Mouse (Mus musculus): Measurements from ENCODE around the gene Ptpra. TPM values are rescaled to one million over a fixed set of nuclear protein-coding genes. Genes with fewer than 3 reads are reported as not detected.

Ptpra gene
- polyA plus RNA-seq, 1 experiment from 2014 or later = 28.2 TPM

DNA sequence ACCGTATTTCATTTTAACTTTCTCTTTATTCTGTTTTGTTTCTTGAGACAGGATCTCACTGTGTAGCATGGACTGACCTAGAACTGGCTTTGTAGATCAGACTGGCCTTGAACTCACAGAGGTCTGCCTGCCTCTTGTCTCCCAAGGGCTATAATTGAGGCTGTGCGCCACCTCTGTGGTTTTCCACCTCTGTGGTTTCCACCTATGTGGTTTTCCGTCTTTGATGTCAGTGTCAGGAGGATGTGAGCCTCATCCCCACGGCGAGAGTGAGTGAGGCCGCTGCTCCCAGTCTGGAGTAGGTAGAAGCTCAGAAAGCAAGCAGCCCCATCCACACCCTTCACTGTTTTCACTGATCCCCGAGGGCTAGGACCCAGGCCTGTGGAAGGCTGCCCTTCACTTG lies 104.8 kb downstream of the Ptpra start:
- no peaks in the 10 kb centered on the region for H3K9me3 ChIP-seq (ENCODE audit: control insufficient read depth)
- ATAC-seq = no peak
- peaks cover 44% of the 10 kb centered on the region for H3K36me3 ChIP-seq (ENCODE audit: control insufficient read depth, insufficient read depth)
- no peak overlapping the region for H3K9ac ChIP-seq (ENCODE audit: low read depth, low read length)
- no peak overlapping the region for H3K27ac ChIP-seq (ENCODE audit: low read depth, low read length)
- no peak for TF ChIP-seq CTCF (IDR thresholded peaks at IDR 0.05; ENCODE audit: low read depth)
- H3K4me1 ChIP-seq (replicated peaks; ENCODE audit: control insufficient read depth, insufficient read depth, low read length) = no peaks in the 10 kb centered on the region
- H3K4me2 ChIP-seq (replicated peaks; ENCODE audit: low read depth) = no peak overlapping the region
- WGBS = 89% methylated on average over 7 of the region's 7 CpGs
- H3K27me3 ChIP-seq (replicated peaks; ENCODE audit: control insufficient read depth, insufficient read depth, low read length) = no peaks in the 10 kb centered on the region
- H3K4me3 ChIP-seq (ENCODE audit: low read depth, low read length) = no peak overlapping the region

DNA sequence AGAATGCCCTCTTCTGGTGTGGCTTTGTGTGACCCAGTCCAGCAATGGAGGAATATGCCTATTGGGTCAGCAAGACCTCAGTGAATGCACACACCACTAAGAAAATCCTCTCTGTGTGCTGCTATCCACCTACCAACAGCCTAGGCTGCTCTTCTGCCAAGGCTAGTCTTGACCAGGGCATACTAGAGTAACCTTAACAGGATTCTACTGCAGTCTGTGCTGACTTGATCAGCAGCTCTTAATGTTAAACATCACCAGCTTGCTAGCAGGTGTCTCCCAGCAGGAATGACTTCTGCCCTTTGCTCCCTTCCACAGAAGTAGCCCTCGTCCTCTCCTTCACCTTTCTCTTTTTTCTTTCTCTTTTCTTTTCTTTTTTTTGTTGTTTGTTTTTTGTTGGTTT lies 106.2 kb downstream of the Ptpra start:
- no peak overlapping the region for H3K4me2 ChIP-seq (replicated peaks; ENCODE audit: low read depth)
- no peak for TF ChIP-seq CTCF (IDR thresholded peaks at IDR 0.05; ENCODE audit: low read depth)
- ATAC-seq = no peak
- H3K27me3 ChIP-seq (replicated peaks; ENCODE audit: control insufficient read depth, insufficient read depth, low read length) = no peaks in the 10 kb centered on the region
- 50% methylated on average over 1 of the region's 1 CpGs for WGBS
- H3K27ac ChIP-seq (ENCODE audit: low read depth, low read length) = no peak overlapping the region
- H3K4me3 ChIP-seq (ENCODE audit: low read depth, low read length) = no peak overlapping the region
- H3K36me3 ChIP-seq (ENCODE audit: control insufficient read depth, insufficient read depth) = peaks cover 35% of the 10 kb centered on the region
- H3K9me3 ChIP-seq (ENCODE audit: control insufficient read depth) = no peaks in the 10 kb centered on the region
- no peak overlapping the region for H3K9ac ChIP-seq (ENCODE audit: low read depth, low read length)
- no peaks in the 10 kb centered on the region for H3K4me1 ChIP-seq (replicated peaks; ENCODE audit: control insufficient read depth, insufficient read depth, low read length)

DNA sequence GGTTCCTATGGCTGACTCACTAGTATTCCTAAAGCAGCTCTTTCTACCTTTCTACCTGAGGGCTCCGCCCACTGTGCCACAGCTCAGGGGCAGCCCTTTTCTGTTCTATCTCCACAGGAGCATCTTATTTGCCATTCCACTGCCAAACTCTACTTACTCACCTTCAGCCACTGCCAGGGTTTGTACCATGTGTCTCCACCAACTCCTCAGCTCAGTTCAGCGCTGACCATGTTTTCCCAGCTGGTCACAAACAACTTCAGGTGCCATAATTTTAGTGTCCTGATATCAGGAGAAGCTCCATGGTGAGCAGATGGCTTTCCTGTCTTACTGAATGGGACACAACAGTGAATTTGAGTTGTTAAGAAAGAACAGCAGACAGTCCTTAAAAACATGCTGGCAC lies 107.4 kb downstream of the Ptpra start:
- WGBS = 94% methylated on average over 2 of the region's 2 CpGs
- H3K4me2 ChIP-seq (replicated peaks; ENCODE audit: low read depth) = no peak overlapping the region
- H3K36me3 ChIP-seq (ENCODE audit: control insufficient read depth, insufficient read depth) = peaks cover 25% of the 10 kb centered on the region
- H3K4me1 ChIP-seq (replicated peaks; ENCODE audit: control insufficient read depth, insufficient read depth, low read length) = no peaks in the 10 kb centered on the region
- no peaks in the 10 kb centered on the region for H3K9me3 ChIP-seq (ENCODE audit: control insufficient read depth)
- no peak for TF ChIP-seq CTCF (IDR thresholded peaks at IDR 0.05; ENCODE audit: low read depth)
- H3K9ac ChIP-seq (ENCODE audit: low read depth, low read length) = no peak overlapping the region
- no peaks in the 10 kb centered on the region for H3K27me3 ChIP-seq (replicated peaks; ENCODE audit: control insufficient read depth, insufficient read depth, low read length)
- H3K4me3 ChIP-seq (ENCODE audit: low read depth, low read length) = no peak overlapping the region
- H3K27ac ChIP-seq (ENCODE audit: low read depth, low read length) = no peak overlapping the region
- ATAC-seq = no peak

DNA sequence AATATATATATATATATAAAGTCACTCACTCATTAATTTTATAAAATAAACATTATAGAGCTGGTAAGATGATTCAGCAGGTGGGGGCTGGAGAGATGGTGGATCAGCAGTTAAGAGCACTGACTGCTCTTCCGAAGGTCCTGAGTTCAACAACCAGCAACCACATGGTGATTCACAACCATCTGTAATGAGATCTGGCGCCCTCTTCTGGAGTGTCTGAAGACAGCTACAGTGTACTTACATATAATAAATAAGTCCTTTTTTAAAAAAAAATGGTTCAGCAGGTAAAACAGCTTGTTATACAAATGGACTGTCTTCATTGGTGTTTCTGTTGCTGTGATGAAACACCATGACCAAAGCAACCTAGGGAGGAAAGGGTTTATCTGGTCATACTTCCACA lies 107.9 kb downstream of the Ptpra start:
- H3K9me3 ChIP-seq (ENCODE audit: control insufficient read depth) = no peaks in the 10 kb centered on the region
- H3K4me2 ChIP-seq (replicated peaks; ENCODE audit: low read depth) = no peak overlapping the region
- 81% methylated on average over 2 of the region's 2 CpGs for WGBS
- H3K27ac ChIP-seq (ENCODE audit: low read depth, low read length) = no peak overlapping the region
- H3K9ac ChIP-seq (ENCODE audit: low read depth, low read length) = no peak overlapping the region
- H3K4me1 ChIP-seq (replicated peaks; ENCODE audit: control insufficient read depth, insufficient read depth, low read length) = 0 out of 2 replicates have a peak, but pooled peaks cover 3% of the 10 kb centered on the region
- no peak overlapping the region for H3K4me3 ChIP-seq (ENCODE audit: low read depth, low read length)
- peak; percentile 52; the same call in 1 of the 2 replicates for TF ChIP-seq CTCF (IDR thresholded peaks at IDR 0.05; ENCODE audit: low read depth)
- H3K27me3 ChIP-seq (replicated peaks; ENCODE audit: control insufficient read depth, insufficient read depth, low read length) = no peaks in the 10 kb centered on the region
- ATAC-seq = no peak
- peaks cover 20% of the 10 kb centered on the region for H3K36me3 ChIP-seq (ENCODE audit: control insufficient read depth, insufficient read depth)

DNA sequence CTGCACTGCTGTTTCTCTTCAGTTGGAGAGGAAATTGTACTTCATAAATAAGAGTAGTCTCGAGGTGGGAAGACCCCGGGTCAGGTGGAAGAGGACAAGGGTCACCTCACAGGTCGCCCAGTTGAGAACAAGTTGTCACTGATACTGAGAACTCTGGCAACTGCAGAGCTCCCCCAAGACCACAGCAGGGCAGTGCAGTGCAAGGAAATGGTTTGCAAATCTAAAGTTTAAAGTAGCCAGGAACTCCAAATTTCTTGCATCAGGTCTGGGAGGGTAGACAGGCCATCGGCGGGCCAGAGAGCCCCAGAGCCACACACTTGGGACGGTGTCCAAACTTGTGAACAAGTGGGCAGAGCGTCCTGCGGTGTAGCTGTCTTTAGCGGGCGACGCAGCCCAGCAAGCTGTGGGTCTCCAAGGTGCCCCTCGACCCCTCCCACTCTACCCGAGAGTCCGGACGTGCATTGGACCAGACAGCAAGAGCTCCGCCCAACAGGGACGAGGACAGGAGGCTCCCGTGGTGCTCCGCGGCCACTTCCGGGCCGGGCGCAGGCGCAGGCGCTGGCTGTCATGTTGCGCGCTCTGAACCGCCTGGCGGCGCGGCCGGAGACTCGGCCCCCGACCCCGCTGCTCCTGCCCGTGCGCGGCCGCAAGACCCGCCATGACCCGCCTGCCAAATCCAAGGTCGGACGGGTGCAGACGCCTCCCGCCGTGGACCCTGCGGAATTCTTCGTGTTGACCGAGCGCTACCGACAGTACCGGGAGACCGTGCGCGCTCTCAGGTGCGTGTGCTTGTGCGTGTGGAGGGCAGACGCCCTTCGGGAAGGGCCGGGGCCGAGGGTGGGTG lies 113.4 kb downstream of the Ptpra start, which contains the start of gene Mrps26:
Mrps26 (plus strand) TSS at position 531 of the 844 bp plus-strand sequence.
- Histone ChIP-seq H3K9ac (ENCODE audit: low read depth, low read length) (peak within 1 kb of the TSS; percentile 75), H3K4me3 (ENCODE audit: low read depth, low read length) (peak within 1 kb of the TSS; percentile 82), H3K9me3 (ENCODE audit: control insufficient read depth) (no peaks in the 10 kb centered on the region), H3K4me2 (replicated peaks; ENCODE audit: low read depth) (peak within 1 kb of the TSS; percentile 92), H3K27ac (ENCODE audit: low read depth, low read length) (peak within 1 kb of the TSS; percentile 77), H3K36me3 (ENCODE audit: control insufficient read depth, insufficient read depth) (peaks cover 9% of the 10 kb centered on the region), H3K4me1 (replicated peaks; ENCODE audit: control insufficient read depth, insufficient read depth, low read length) (0 out of 2 replicates have a peak, but pooled peaks cover 5% of the 10 kb centered on the region), H3K27me3 (replicated peaks; ENCODE audit: control insufficient read depth, insufficient read depth, low read length) (no peaks in the 10 kb centered on the region)
- peak; percentile 97 for ATAC-seq
- peak; percentile 64 for TF ChIP-seq CTCF (IDR thresholded peaks at IDR 0.05; ENCODE audit: low read depth)
- under 1% methylated on average over 61 of the region's 61 CpGs for WGBS

DNA sequence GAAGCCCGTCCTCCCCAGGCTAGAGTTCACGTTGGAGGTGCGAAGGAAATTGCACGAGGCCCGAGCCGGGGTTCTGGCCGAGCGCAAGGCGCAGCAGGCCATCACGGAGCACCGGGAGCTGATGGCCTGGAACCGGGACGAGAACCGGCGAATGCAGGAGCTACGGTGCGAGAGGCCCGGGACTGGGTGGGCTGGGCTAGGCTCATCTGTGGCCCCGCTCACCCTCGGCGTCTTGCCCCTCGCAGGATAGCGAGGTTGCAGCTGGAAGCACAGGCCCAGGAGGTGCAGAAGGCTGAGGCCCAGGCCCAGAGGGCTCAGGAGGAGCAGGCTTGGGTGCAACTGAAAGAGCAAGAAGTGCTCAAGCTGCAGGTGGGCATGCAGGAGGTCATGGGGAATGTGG lies 114.0 kb downstream of the Ptpra start:
- H3K27me3 ChIP-seq (replicated peaks; ENCODE audit: control insufficient read depth, insufficient read depth, low read length) = no peaks in the 10 kb centered on the region
- H3K4me3 ChIP-seq (ENCODE audit: low read depth, low read length) = peak overlapping the region; percentile 82
- H3K4me2 ChIP-seq (replicated peaks; ENCODE audit: low read depth) = peak overlapping the region; percentile 92
- peak overlapping the region; percentile 75 for H3K9ac ChIP-seq (ENCODE audit: low read depth, low read length)
- no peak; the same call in 1 of the 2 replicates for ATAC-seq
- no peak overlapping the region; the same call in 1 of the 2 replicates for H3K27ac ChIP-seq (ENCODE audit: low read depth, low read length)
- WGBS = under 1% methylated on average over 23 of the region's 23 CpGs
- peaks cover 9% of the 10 kb centered on the region for H3K36me3 ChIP-seq (ENCODE audit: control insufficient read depth, insufficient read depth)
- H3K4me1 ChIP-seq (replicated peaks; ENCODE audit: control insufficient read depth, insufficient read depth, low read length) = 0 out of 2 replicates have a peak, but pooled peaks cover 5% of the 10 kb centered on the region
- no peak for TF ChIP-seq CTCF (IDR thresholded peaks at IDR 0.05; ENCODE audit: low read depth)
- H3K9me3 ChIP-seq (ENCODE audit: control insufficient read depth) = no peaks in the 10 kb centered on the region
